Mouse (Mus musculus) lung, adult 2 months (tissue): ENCODE results near the gene Rfx2.

Experiments used
- CTCF ChIP-seq: fragments of 200-500 bp; IDR thresholded peaks from 2 replicates; pipeline ENCODE4 v1.5.1; 2011; ENCODE audit warnings: mild to moderate bottlenecking, low read length, control low read depth; ENCODE audit not compliant: insufficient read depth
- POLR2A ChIP-seq: fragments of 200-500 bp; IDR thresholded peaks from 2 replicates; pipeline ENCODE4 v1.6.1; 2011; ENCODE audit warnings: low read depth, mild to moderate bottlenecking, control low read depth, low read length, borderline replicate concordance; ENCODE audit errors: extremely low read depth

DNA sequence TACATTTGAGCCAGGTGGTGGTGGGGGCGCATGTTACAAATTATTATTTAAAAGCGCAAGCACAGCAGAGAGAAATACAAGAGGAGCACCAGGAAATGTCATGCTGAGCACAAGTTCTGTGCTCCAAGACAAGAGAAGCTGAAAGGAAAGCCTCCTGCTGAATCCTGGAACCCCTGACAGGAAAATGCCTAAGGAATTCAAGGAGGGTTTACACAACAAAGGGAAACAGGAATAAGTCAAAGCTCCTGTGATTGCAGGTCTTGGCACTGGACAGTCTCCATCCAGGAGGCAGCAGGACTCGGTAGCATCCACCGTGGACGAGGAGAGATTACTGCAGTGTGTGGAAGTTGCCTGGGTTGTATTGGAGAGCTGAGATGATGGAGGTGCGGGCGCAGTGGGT lies 35.3 kb upstream of the Rfx2 start:
- TF ChIP-seq CTCF, result no peak
- TF ChIP-seq POLR2A, result no peak
